Mouse (Mus musculus): ENCODE measurements at regions not wholly inside any gene's neighbourhood (a gene's known extent, or its start where the extent isn't known, plus 50 kb on each side); places are given as distances from the start of the nearest gene placed in this dataset.

DNA sequence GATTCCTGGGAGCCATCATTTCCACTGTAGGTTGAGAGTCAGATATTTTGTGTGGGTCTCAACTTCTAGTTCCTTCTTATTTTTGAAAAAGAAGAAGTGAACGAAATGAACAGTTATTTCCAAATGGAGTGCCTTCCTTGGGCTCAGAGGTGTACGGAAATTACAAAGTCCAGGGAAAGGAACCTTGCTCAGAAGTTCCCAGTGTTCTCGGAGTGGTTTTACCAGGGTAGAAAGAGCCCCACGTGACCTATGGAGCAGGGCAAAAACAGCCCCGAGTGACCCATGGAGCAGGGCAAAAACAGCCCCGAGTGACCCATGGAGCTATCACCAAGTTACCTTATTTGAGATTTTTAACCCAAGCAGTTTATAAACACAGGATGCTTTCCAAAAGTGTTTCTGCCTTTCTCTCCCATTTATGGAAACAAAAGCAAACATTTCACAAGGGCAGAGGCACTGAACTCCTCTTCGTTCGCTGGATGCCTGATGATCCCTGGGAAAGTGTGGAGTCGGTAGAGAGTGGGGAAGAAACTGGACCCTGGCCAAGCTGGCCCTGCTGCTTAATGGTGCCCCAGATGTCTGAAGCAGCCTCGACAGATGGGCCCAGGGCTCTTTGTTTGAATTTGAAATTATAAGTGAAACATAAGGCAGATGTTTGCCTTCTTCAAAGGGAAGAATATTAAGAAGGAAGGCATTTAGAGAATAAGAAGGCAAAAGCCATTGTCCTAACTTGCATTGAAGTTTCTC, 175.8 kb upstream of the Tgfbr2 start:
- no peak overlapping the region for H3K27ac ChIP-seq (ENCODE audit: insufficient read depth, low read depth)
- peaks cover 3% of the 10 kb centered on the region for H3K9me3 ChIP-seq (replicated peaks; ENCODE audit: low read length)
- no peak overlapping the region for H3K4me3 ChIP-seq (replicated peaks in 1 of 3; ENCODE audit: low read depth in 2 of 3, low read length in 2 of 3, poor library complexity in 1 of 3)
- no peak overlapping the region for H3K4me2 ChIP-seq (ENCODE audit: insufficient read depth, low read depth, poor library complexity, severe bottlenecking)
- no peaks in the 10 kb centered on the region for H3K36me3 ChIP-seq (replicated peaks in 1 of 2; ENCODE audit: control insufficient read depth in 1 of 2, insufficient read depth in 1 of 2, low read length in 1 of 2)
- no peak for TF ChIP-seq GABPA (IDR thresholded peaks at IDR 0.05; ENCODE audit: insufficient replicate concordance, low read depth, low read length)
- TF ChIP-seq BHLHE40 (IDR thresholded peaks at IDR 0.05; ENCODE audit: low read depth, low read length), result no peak
- no peak for TF ChIP-seq NELFE (IDR thresholded peaks at IDR 0.05; ENCODE audit: low read depth, low read length)
- TF ChIP-seq MYC (IDR thresholded peaks at IDR 0.05; ENCODE audit: low read depth, low read length), result no peak
- TF ChIP-seq ELF1 (IDR thresholded peaks at IDR 0.05; ENCODE audit: low read depth, low read length), result no peak
- TF ChIP-seq ZNF384 (IDR thresholded peaks at IDR 0.05; ENCODE audit: low read depth, low read length), result no peak
- no peak overlapping the region for H3K9ac ChIP-seq (ENCODE audit: insufficient read depth, low read depth)
- dilution Hi-C loops (cut with MboI; ENCODE audit: extremely low pct_ligation_motif_present, extremely low pct_unique_long_range_greater_than_20kb, low sequenced_read_pairs), result no loop called here
- no peaks in the 10 kb centered on the region for H3K4me1 ChIP-seq (ENCODE audit: control insufficient read depth in 1 of 2, insufficient read depth in 2 of 2)
- H3K79me2 ChIP-seq (replicated peaks; ENCODE audit: control insufficient read depth, extremely low read depth, insufficient read depth, poor library complexity, severe bottlenecking), result no peaks in the 10 kb centered on the region
- in situ Hi-C loops (cut with MboI; ENCODE audit: low pct_ligation_motif_present, low pct_unique_long_range_greater_than_20kb, low sequenced_read_pairs), result no loop called here
- DNase-seq (ENCODE audit: extremely low read depth), result no peak
- no peaks in the 10 kb centered on the region for H3K27me3 ChIP-seq (replicated peaks)

DNA sequence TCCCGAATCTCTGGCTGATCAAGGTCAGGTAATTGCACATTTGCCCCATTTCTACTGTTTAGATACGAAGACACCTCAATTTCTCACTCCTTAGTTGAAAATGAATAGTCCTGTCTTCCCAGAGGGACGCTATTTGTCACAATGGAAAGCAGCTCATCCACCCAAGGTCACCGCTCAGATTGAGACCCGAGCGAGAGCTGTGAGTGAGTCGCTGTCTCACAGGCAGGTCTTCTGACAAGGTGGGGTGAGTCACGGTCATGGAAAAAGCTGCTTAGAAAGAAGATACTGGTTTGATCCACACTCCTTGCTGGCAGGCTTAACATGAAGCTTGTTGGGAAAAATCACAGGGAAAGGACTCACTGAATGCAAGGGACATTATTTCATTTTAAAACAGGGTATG, 171.9 kb upstream of the Tgfbr2 start:
- in situ Hi-C loops (cut with MboI; ENCODE audit: low pct_ligation_motif_present, low pct_unique_long_range_greater_than_20kb, low sequenced_read_pairs) (no loop called here), dilution Hi-C loops (cut with MboI; ENCODE audit: extremely low pct_ligation_motif_present, extremely low pct_unique_long_range_greater_than_20kb, low sequenced_read_pairs) (no loop called here)
- Histone ChIP-seq H3K4me1 (ENCODE audit: control insufficient read depth in 1 of 2, insufficient read depth in 2 of 2) (no peaks in the 10 kb centered on the region), H3K9me3 (replicated peaks; ENCODE audit: low read length) (peaks cover 6% of the 10 kb centered on the region), H3K4me3 (replicated peaks in 1 of 3; ENCODE audit: low read depth in 2 of 3, low read length in 2 of 3, poor library complexity in 1 of 3) (no peak overlapping the region), H3K79me2 (replicated peaks; ENCODE audit: control insufficient read depth, extremely low read depth, insufficient read depth, poor library complexity, severe bottlenecking) (no peaks in the 10 kb centered on the region), H3K36me3 (replicated peaks in 1 of 2; ENCODE audit: control insufficient read depth in 1 of 2, insufficient read depth in 1 of 2, low read length in 1 of 2) (no peaks in the 10 kb centered on the region), H3K9ac (ENCODE audit: insufficient read depth, low read depth) (no peak overlapping the region), H3K4me2 (ENCODE audit: insufficient read depth, low read depth, poor library complexity, severe bottlenecking) (no peak overlapping the region), H3K27me3 (replicated peaks) (no peaks in the 10 kb centered on the region), H3K27ac (ENCODE audit: insufficient read depth, low read depth) (no peak overlapping the region)
- TF ChIP-seq NELFE (IDR thresholded peaks at IDR 0.05; ENCODE audit: low read depth, low read length), result no peak
- TF ChIP-seq RCOR1 (conservative IDR thresholded peaks at IDR 0.05; ENCODE audit: low read depth, low read length), result no peak
- TF ChIP-seq TCF12 (IDR thresholded peaks at IDR 0.05; ENCODE audit: low read depth, low read length), result no peak
- TF ChIP-seq KAT2A (IDR thresholded peaks at IDR 0.05; ENCODE audit: insufficient replicate concordance, low read length), result no peak
- no peak for TF ChIP-seq MAX (IDR thresholded peaks at IDR 0.05; ENCODE audit: low read length)
- TF ChIP-seq MXI1 (IDR thresholded peaks at IDR 0.05; ENCODE audit: low read depth, low read length), result no peak
- TF ChIP-seq MYC (IDR thresholded peaks at IDR 0.05; ENCODE audit: low read depth, low read length), result no peak
- TF ChIP-seq JUND (conservative IDR thresholded peaks at IDR 0.05; ENCODE audit: low read depth, low read length), result no peak
- TF ChIP-seq CHD2 (IDR thresholded peaks at IDR 0.05; ENCODE audit: low read length), result no peak
- TF ChIP-seq UBTF (IDR thresholded peaks at IDR 0.05; ENCODE audit: low read depth, low read length), result no peak
- TF ChIP-seq ZMIZ1 (IDR thresholded peaks at IDR 0.05; ENCODE audit: low read depth, low read length), result no peak
- no peak for TF ChIP-seq NRF1 (IDR thresholded peaks at IDR 0.05; ENCODE audit: low read depth, low read length)
- no peak for TF ChIP-seq JUN (IDR thresholded peaks at IDR 0.05; ENCODE audit: insufficient read depth, low read depth, low read length)
- no peak for TF ChIP-seq ETS1 (conservative IDR thresholded peaks at IDR 0.05; ENCODE audit: low read depth, low read length)
- no peak for TF ChIP-seq ZKSCAN1 (IDR thresholded peaks at IDR 0.05; ENCODE audit: borderline replicate concordance, low read depth, low read length)
- TF ChIP-seq CHD1 (IDR thresholded peaks at IDR 0.05; ENCODE audit: low read depth, low read length), result no peak
- no peak for TF ChIP-seq IRF4 (IDR thresholded peaks at IDR 0.05; ENCODE audit: low read depth, low read length)
- TF ChIP-seq POLR2A (IDR thresholded peaks at IDR 0.05; ENCODE audit: low read depth, low read length), result no peak
- TF ChIP-seq PAX5 (IDR thresholded peaks at IDR 0.05; ENCODE audit: low read length), result no peak
- TF ChIP-seq BHLHE40 (IDR thresholded peaks at IDR 0.05; ENCODE audit: low read depth, low read length), result no peak
- no peak for DNase-seq (ENCODE audit: extremely low read depth)
